Mouse (Mus musculus): ENCODE measurements around the gene Rmi2. TPM values are rescaled to one million over a fixed set of nuclear protein-coding genes. Genes with fewer than 3 reads are reported as not detected.
"Not testable (repeated sequence)": the region's sequence is repeated elsewhere in the genome, so short reads cannot be mapped to it uniquely, and the experiment has no call there.

Gene Rmi2
- polyA plus RNA-seq, 1 experiment = 1.9 TPM

GRCm38 (mm10) chr16:10796034-10796433 is 38.8 kb upstream of the Rmi2 start, which contains the start of gene Prm2:
Prm2 (minus strand) TSS chr16:10796134.
- Histone ChIP-seq H3K4me1 (ENCODE audit: control insufficient read depth, insufficient read depth, low read length) (no peaks in the 10 kb centered on the region), H3K27ac (ENCODE audit: insufficient read depth, low read length) (no peak within 1 kb of the TSS), H3K4me3 (ENCODE audit: insufficient read depth, low read length) (no peak within 1 kb of the TSS)
- no peak for TF ChIP-seq POLR2A (IDR thresholded peaks at IDR 0.05; ENCODE audit: low read depth, low read length)
- TF ChIP-seq CTCF (IDR thresholded peaks at IDR 0.05; ENCODE audit: borderline replicate concordance, insufficient read depth, low read length) = no peak

GRCm38 (mm10) chr16:10802420-10802819 is 32.4 kb upstream of the Rmi2 start:
- H3K4me3 ChIP-seq (ENCODE audit: insufficient read depth, low read length); H3K27ac ChIP-seq (ENCODE audit: insufficient read depth, low read length); H3K4me1 ChIP-seq (ENCODE audit: control insufficient read depth, insufficient read depth, low read length): not testable (repeated sequence)

- Histone ChIP-seq H3K4me3 (ENCODE audit: insufficient read depth, low read length) (no peak within 1 kb of the TSS), H3K4me1 (ENCODE audit: control insufficient read depth, insufficient read depth, low read length) (no peaks in the 10 kb centered on the region), H3K27ac (ENCODE audit: insufficient read depth, low read length) (no peak within 1 kb of the TSS)
- TF ChIP-seq CTCF (IDR thresholded peaks at IDR 0.05; ENCODE audit: borderline replicate concordance, insufficient read depth, low read length) (no peak), POLR2A (IDR thresholded peaks at IDR 0.05; ENCODE audit: low read depth, low read length) (no peak)
Observed at GRCm38 (mm10) chr16:10805789-10806527, 28.9 kb upstream of the Rmi2 start, which contains the start of gene Prm1. Prm1 (minus strand) TSS chr16:10805839.

- H3K27ac ChIP-seq (ENCODE audit: insufficient read depth, low read length) = no peak overlapping the region
- H3K4me1 ChIP-seq (ENCODE audit: control insufficient read depth, insufficient read depth, low read length) = no peaks in the 10 kb centered on the region
- TF ChIP-seq CTCF (IDR thresholded peaks at IDR 0.05; ENCODE audit: borderline replicate concordance, insufficient read depth, low read length) (no peak), POLR2A (IDR thresholded peaks at IDR 0.05; ENCODE audit: low read depth, low read length) (no peak)
- no peak overlapping the region for H3K4me3 ChIP-seq (ENCODE audit: insufficient read depth, low read length)
Observed at GRCm38 (mm10) chr16:10810376-10810775, 24.5 kb upstream of the Rmi2 start.

- TF ChIP-seq CTCF (IDR thresholded peaks at IDR 0.05; ENCODE audit: borderline replicate concordance, insufficient read depth, low read length) (no peak), POLR2A (IDR thresholded peaks at IDR 0.05; ENCODE audit: low read depth, low read length) (no peak)
Observed at GRCm38 (mm10) chr16:10812865-10813371, 21.9 kb upstream of the Rmi2 start, which contains the start of gene Gm11172. Gm11172 (plus strand) TSS chr16:10812915.

GRCm38 (mm10) chr16:10813726-10814125 is 21.1 kb upstream of the Rmi2 start:
- TF ChIP-seq POLR2A (IDR thresholded peaks at IDR 0.05; ENCODE audit: low read depth, low read length) = no peak
- Histone ChIP-seq H3K4me1 (ENCODE audit: control insufficient read depth, insufficient read depth, low read length) (no peaks in the 10 kb centered on the region), H3K27ac (ENCODE audit: insufficient read depth, low read length) (no peak overlapping the region), H3K4me3 (ENCODE audit: insufficient read depth, low read length) (no peak overlapping the region)

More at GRCm38 (mm10) chr16:10812865-10813371, 21.9 kb upstream of the Rmi2 start, which contains the start of gene Gm11172:
- Histone ChIP-seq H3K4me1 (ENCODE audit: control insufficient read depth, insufficient read depth, low read length) (no peaks in the 10 kb centered on the region), H3K27ac (ENCODE audit: insufficient read depth, low read length) (no peak within 1 kb of the TSS), H3K4me3 (ENCODE audit: insufficient read depth, low read length) (no peak within 1 kb of the TSS)

GRCm38 (mm10) chr16:10814864-10815263 is 20.0 kb upstream of the Rmi2 start:
- H3K4me3 ChIP-seq (ENCODE audit: insufficient read depth, low read length) = no peak overlapping the region
- no peak overlapping the region for H3K27ac ChIP-seq (ENCODE audit: insufficient read depth, low read length)
- TF ChIP-seq POLR2A (IDR thresholded peaks at IDR 0.05; ENCODE audit: low read depth, low read length) (no peak), CTCF (IDR thresholded peaks at IDR 0.05; ENCODE audit: borderline replicate concordance, insufficient read depth, low read length) (no peak)
- no peaks in the 10 kb centered on the region for H3K4me1 ChIP-seq (ENCODE audit: control insufficient read depth, insufficient read depth, low read length)

GRCm38 (mm10) chr16:10818579-10819135 is 16.2 kb upstream of the Rmi2 start:
- no peak for TF ChIP-seq CTCF (IDR thresholded peaks at IDR 0.05; ENCODE audit: borderline replicate concordance, insufficient read depth, low read length)
- no peak for TF ChIP-seq POLR2A (IDR thresholded peaks at IDR 0.05; ENCODE audit: low read depth, low read length)
- no peak overlapping the region for H3K27ac ChIP-seq (ENCODE audit: insufficient read depth, low read length)
- H3K4me1 ChIP-seq (ENCODE audit: control insufficient read depth, insufficient read depth, low read length) = no peaks in the 10 kb centered on the region
- H3K4me3 ChIP-seq (ENCODE audit: insufficient read depth, low read length) = no peak overlapping the region

GRCm38 (mm10) chr16:10819966-10820365 is 14.9 kb upstream of the Rmi2 start:
- TF ChIP-seq CTCF (IDR thresholded peaks at IDR 0.05; ENCODE audit: borderline replicate concordance, insufficient read depth, low read length) (no peak), POLR2A (IDR thresholded peaks at IDR 0.05; ENCODE audit: low read depth, low read length) (no peak)
- no peaks in the 10 kb centered on the region for H3K4me1 ChIP-seq (ENCODE audit: control insufficient read depth, insufficient read depth, low read length)
- no peak overlapping the region for H3K27ac ChIP-seq (ENCODE audit: insufficient read depth, low read length)
- no peak overlapping the region for H3K4me3 ChIP-seq (ENCODE audit: insufficient read depth, low read length)

- Histone ChIP-seq H3K4me3 (ENCODE audit: insufficient read depth, low read length) (no peak overlapping the region), H3K4me1 (ENCODE audit: control insufficient read depth, insufficient read depth, low read length) (no peaks in the 10 kb centered on the region), H3K27ac (ENCODE audit: insufficient read depth, low read length) (no peak overlapping the region)
- TF ChIP-seq POLR2A (IDR thresholded peaks at IDR 0.05; ENCODE audit: low read depth, low read length) (no peak), CTCF (IDR thresholded peaks at IDR 0.05; ENCODE audit: borderline replicate concordance, insufficient read depth, low read length) (no peak)
Observed at GRCm38 (mm10) chr16:10821387-10821786, 13.5 kb upstream of the Rmi2 start.
